Mouse (Mus musculus) lung, postnatal 0 days (tissue): Measurements from ENCODE around the gene Dab2ip.

Source experiments
- CTCF ChIP-seq: IDR thresholded peaks from 2 replicates; pipeline ENCODE4 v1.5.1; 2016; ENCODE audit warnings: antibody characterized with exemption, mild to moderate bottlenecking
- EP300 ChIP-seq: IDR thresholded peaks from 2 replicates; pipeline ENCODE4 v1.6.1; 2016; ENCODE audit warnings: antibody characterized with exemption, mild to moderate bottlenecking, control low read depth

- TF ChIP-seq CTCF: no peak
- TF ChIP-seq EP300: no peak
Measured at GRCm38 (mm10) chr2:35769398-35769797, 211.3 kb downstream of the Dab2ip start.
